Mouse (Mus musculus): ENCODE results near the gene AI413582.

Gene AI413582

DNA sequence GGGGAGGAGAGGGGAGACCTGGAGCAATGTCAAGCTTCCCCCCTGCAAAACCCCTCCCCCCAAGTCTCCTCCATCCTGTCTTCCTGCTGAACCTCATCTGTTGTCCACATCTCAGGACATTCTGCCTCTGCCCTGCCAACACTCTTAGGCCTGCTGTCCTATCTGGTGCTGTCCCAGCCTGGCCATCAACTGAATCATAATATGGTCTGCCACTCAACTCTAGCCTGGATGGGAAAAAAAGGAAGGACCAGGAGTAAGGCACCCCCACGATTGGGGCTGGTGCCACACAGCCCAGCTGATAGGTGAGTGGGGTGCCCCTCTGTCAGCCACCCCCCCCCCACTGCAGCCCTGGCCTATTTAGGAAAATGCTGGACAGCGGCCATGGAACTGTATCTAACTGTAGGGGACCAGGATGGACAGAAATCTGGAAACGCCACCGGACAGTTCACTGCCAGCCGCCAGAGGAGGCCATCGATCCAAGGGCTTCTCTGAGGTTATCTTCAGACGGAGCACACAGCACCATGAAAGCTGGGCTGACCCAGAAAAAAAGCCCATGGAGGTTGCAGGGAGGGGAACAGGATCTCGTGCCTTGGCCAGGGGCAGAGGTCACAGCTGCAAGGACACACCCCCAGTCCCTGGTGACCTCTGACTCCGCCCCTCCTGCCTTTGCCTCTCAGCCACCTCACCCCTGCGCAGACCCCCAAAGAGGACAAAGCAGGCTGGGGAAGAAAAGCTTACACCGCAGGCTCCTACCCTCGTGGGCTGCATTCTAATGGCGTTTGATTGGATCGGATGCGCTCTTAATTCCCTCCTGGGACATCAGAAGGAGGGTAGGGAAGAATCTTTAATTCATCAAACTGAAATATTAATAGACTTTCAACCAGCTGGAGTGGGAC is 46.6 kb downstream of the AI413582 start:
- no peak for DNase-seq (ENCODE audit: extremely low read depth, low read depth)

DNA sequence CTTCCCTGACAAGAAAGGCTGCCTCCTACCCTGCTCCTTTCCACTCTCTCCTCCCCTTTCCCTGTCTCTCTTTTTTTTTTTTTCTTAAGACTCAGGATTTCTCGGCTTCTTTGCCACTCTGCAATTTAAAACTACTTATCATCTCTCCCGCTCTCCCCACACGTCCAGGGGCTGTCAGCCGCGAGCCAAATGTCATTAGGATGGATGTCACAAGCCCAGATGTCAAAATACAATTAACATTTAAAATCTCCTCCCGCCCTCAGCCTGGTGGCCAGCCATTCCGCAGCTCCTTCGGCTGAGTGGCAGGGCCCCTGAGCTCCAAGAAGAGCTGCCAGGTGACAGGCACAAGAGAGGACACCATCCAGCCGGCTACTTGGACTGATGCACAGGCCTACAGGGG is 47.3 kb downstream of the AI413582 start:
- DNase-seq (ENCODE audit: extremely low read depth, low read depth): no peak

DNA sequence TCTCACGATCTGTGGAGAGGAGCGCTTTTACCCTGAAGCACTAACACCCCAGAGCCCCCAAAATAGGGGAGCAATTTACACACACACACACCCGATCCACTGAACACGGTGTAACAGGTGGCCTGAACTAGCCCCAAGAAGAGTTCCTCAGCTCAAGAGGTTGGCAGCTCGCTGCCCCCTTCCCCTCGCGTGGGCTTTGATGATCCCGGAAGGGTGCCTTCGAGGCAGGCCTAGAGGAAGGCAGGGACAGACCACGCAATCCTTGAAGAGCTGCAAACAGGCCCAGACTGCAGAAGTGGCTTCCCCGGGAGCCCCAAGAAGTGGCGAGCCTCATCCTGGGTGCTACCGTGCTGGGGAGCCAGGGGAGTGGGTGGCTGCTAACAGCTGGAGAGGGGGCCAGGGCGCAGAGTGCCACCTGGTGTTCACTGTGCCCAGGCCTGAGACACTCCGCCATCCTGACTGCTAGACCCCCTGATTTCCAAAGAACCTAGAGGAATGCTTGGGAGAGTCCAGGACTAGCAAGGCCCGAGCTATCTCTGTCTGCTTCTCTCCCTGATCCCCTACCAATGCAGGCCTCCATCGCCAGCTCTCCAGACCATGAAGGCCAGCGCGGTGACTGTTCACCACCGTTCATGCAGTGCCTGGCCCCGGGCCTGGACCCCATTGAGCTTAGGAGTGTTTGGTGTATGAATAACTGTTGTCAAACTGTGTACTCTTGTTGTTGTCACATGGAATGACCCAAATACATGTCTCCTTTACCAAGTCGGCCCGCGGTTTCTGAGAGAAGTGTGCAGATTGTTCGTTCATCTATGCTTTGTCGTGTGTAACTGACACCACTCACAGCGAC is 51.4 kb downstream of the AI413582 start:
- no peak for DNase-seq (ENCODE audit: extremely low read depth, low read depth)

All from MEL-GATA-1-ER (cell line).